Mouse (Mus musculus) myocyte (in vitro differentiated cells): ENCODE data around the gene Hrh2. TPM values are rescaled to one million over a fixed set of nuclear protein-coding genes. Genes with fewer than 3 reads are reported as not detected.

ENCODE experiments used
- H3K27me3 ChIP-seq: one replicate; pipeline ENCODE4 v1.6.1; 2011; ENCODE audit not compliant: control insufficient read depth, insufficient read depth, insufficient read length
- H3K36me3 ChIP-seq: one replicate; pipeline ENCODE4 v1.6.1; 2011; ENCODE audit not compliant: control insufficient read depth, insufficient read depth
- H3K4me2 ChIP-seq: one replicate; pipeline ENCODE4 v1.6.1; 2011; ENCODE audit warnings: low read depth, control low read depth
- H3K4me3 ChIP-seq: one replicate; pipeline ENCODE4 v1.5.1; 2011; ENCODE audit warnings: mild to moderate bottlenecking, control low read depth, moderate library complexity
- H3K79me2 ChIP-seq: one replicate; pipeline ENCODE4 v1.6.1; 2011; ENCODE audit not compliant: control insufficient read depth, insufficient read depth
- H3ac ChIP-seq: one replicate; pipeline ENCODE4 v1.6.1; 2011; ENCODE audit not compliant: control insufficient read depth, insufficient read length
- CEBPB ChIP-seq: IDR thresholded peaks from 2 replicates; pipeline ENCODE4 v1.6.1; 2011; ENCODE audit warnings: mild to moderate bottlenecking, moderate library complexity; ENCODE audit not compliant: poor library complexity, insufficient read depth, severe bottlenecking
- E2F4 ChIP-seq: IDR thresholded peaks from one replicate; pipeline ENCODE4 v1.6.1; 2011; ENCODE audit warnings: mild to moderate bottlenecking, control low read depth, moderate library complexity; ENCODE audit not compliant: insufficient read depth
- MAX ChIP-seq: IDR thresholded peaks from one replicate; pipeline ENCODE4 v1.6.1; 2011; ENCODE audit warnings: low read depth, mild to moderate bottlenecking, control low read depth
- MYOD1 ChIP-seq, 3 experiments: IDR thresholded peaks; one replicate each; pipeline ENCODE4 v1.6.1; 2011; ENCODE audit warnings: control low read depth in 2 of 3, low read depth in 2 of 3, mild to moderate bottlenecking in 2 of 3, moderate library complexity in 1 of 3; ENCODE audit not compliant: insufficient read length in 2 of 3, control insufficient read depth in 1 of 3
- MYOG ChIP-seq, 3 experiments: IDR thresholded peaks; one replicate each; pipeline ENCODE4 v1.6.1; 2011; ENCODE audit warnings: control low read depth in 2 of 3, low read depth in 2 of 3, mild to moderate bottlenecking in 2 of 3; ENCODE audit not compliant: insufficient read length in 2 of 3, control insufficient read depth in 1 of 3, insufficient read depth in 1 of 3
- POLR2A ChIP-seq: IDR thresholded peaks from one replicate; pipeline ENCODE4 v1.6.1; 2011; ENCODE audit warnings: low read depth, mild to moderate bottlenecking, control low read depth, moderate library complexity; ENCODE audit not compliant: insufficient read length
- POLR2AphosphoS2 ChIP-seq: IDR thresholded peaks from one replicate; pipeline ENCODE4 v1.6.1; 2011; ENCODE audit warnings: low read depth, control low read depth; ENCODE audit not compliant: insufficient read length
- REST ChIP-seq: IDR thresholded peaks from one replicate; pipeline ENCODE4 v1.6.1; 2011; ENCODE audit warnings: mild to moderate bottlenecking, control low read depth, moderate library complexity; ENCODE audit not compliant: insufficient read depth, insufficient read length
- SRF ChIP-seq: IDR thresholded peaks from one replicate; pipeline ENCODE4 v1.6.1; 2011; ENCODE audit warnings: low read depth; ENCODE audit not compliant: control insufficient read depth, insufficient read length
- TCF12 ChIP-seq: IDR thresholded peaks from one replicate; pipeline ENCODE4 v1.6.1; 2011; ENCODE audit warnings: mild to moderate bottlenecking, control low read depth; ENCODE audit not compliant: poor library complexity, insufficient read depth, severe bottlenecking
- TCF3 ChIP-seq: IDR thresholded peaks from one replicate; pipeline ENCODE4 v1.6.1; 2011; ENCODE audit warnings: low read depth, control low read depth; ENCODE audit not compliant: insufficient read length
- USF1 ChIP-seq: IDR thresholded peaks from one replicate; pipeline ENCODE4 v1.6.1; 2011; ENCODE audit warnings: low read depth, mild to moderate bottlenecking, control low read depth, moderate library complexity
- polyA plus RNA-seq: library from polyadenylated mRNA; unstranded; fragments of >200 nt; fragmentation: generic; extraction: Trizol; gene quantifications from one replicate; pipeline ENCODE4 v1.2.1, GENCODE M21; 2012; ENCODE audit warnings: missing spikeins

The Hrh2 gene
- polyA plus RNA-seq, 1 experiment = not detected

GRCm38 (mm10) chr13:54222921-54223769, 31.2 kb downstream of the Hrh2 start:
- peaks cover 67% of the 10 kb centered on the region for H3K27me3 ChIP-seq
- H3K4me3 ChIP-seq = no peak overlapping the region
- no peak overlapping the region for H3K4me2 ChIP-seq
- H3K79me2 ChIP-seq = no peaks in the 10 kb centered on the region
- no peak overlapping the region for H3ac ChIP-seq
- no peaks in the 10 kb centered on the region for H3K36me3 ChIP-seq
- TF ChIP-seq CEBPB = no peak
- TF ChIP-seq MYOD1 (IDR thresholded peaks at IDR 0.05; ENCODE audit: control insufficient read depth in 1 of 3, insufficient read length in 2 of 3, low read depth in 2 of 3) = no peak
- TF ChIP-seq TCF3 = no peak
- no peak for TF ChIP-seq POLR2AphosphoS2
- TF ChIP-seq POLR2A = no peak
- no peak for TF ChIP-seq MYOG (IDR thresholded peaks at IDR 0.05; ENCODE audit: control insufficient read depth in 1 of 3, insufficient read depth in 1 of 3, insufficient read length in 2 of 3, low read depth in 2 of 3)
- no peak for TF ChIP-seq REST
- no peak for TF ChIP-seq MAX
- no peak for TF ChIP-seq E2F4
- TF ChIP-seq TCF12 = no peak
- no peak for TF ChIP-seq SRF
- no peak for TF ChIP-seq USF1

DNA sequence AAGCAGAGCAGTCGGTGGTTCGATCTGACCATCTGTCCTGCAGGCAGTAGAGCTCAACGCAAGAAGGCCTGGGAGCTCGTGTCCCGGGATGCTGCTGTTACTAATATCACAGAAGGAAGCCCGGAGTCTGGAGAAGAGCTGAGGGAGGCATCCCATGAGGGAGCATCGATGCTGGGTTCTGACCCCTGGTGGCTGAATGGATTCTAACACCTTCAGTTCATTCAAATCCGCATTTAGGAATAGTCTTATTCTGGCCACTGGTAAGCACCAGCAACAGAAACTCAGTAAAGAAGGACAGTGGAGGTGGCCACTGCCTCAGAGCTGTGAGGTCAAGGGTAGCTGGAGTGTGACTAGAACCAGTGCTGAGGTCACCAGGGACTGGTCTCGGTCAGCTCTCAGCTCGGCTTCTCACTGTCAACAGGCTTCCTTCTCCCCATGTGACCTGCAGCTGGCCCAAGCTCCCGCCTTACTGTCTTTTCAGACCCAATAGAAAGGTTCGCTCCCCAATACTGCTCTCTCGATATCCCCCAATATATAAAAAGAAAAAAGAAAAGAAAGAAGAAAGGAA, 36.1 kb downstream of the Hrh2 start:
- H3K79me2 ChIP-seq = no peaks in the 10 kb centered on the region
- no peak for TF ChIP-seq CEBPB
- no peak for TF ChIP-seq TCF3
- TF ChIP-seq TCF12 = no peak
- no peak for TF ChIP-seq POLR2A
- no peak for TF ChIP-seq REST
- TF ChIP-seq POLR2AphosphoS2 = no peak
- no peak for TF ChIP-seq MAX
- peaks cover 35% of the 10 kb centered on the region for H3K27me3 ChIP-seq
- no peak overlapping the region for H3K4me3 ChIP-seq
- H3ac ChIP-seq = no peak overlapping the region
- no peak overlapping the region for H3K4me2 ChIP-seq
- no peaks in the 10 kb centered on the region for H3K36me3 ChIP-seq

GRCm38 (mm10) chr13:54230081-54230480, 38.2 kb downstream of the Hrh2 start:
- no peaks in the 10 kb centered on the region for H3K79me2 ChIP-seq
- no peaks in the 10 kb centered on the region for H3K36me3 ChIP-seq
- no peak overlapping the region for H3K4me3 ChIP-seq
- H3ac ChIP-seq = no peak overlapping the region
- TF ChIP-seq MAX (no peak), USF1 (no peak), REST (no peak), SRF (no peak), TCF3 (no peak), MYOD1 (IDR thresholded peaks at IDR 0.05; ENCODE audit: control insufficient read depth in 1 of 3, insufficient read length in 2 of 3, low read depth in 2 of 3) (no peak), CEBPB (no peak), POLR2A (no peak), TCF12 (no peak), E2F4 (no peak), POLR2AphosphoS2 (no peak), MYOG (IDR thresholded peaks at IDR 0.05; ENCODE audit: control insufficient read depth in 1 of 3, insufficient read depth in 1 of 3, insufficient read length in 2 of 3, low read depth in 2 of 3) (no peak)
- H3K27me3 ChIP-seq = peaks cover 23% of the 10 kb centered on the region
- H3K4me2 ChIP-seq = no peak overlapping the region

GRCm38 (mm10) chr13:54231868-54232267, 39.9 kb downstream of the Hrh2 start:
- no peak overlapping the region for H3K4me3 ChIP-seq
- no peak for TF ChIP-seq TCF3
- TF ChIP-seq MYOG (IDR thresholded peaks at IDR 0.05; ENCODE audit: control insufficient read depth in 1 of 3, insufficient read depth in 1 of 3, insufficient read length in 2 of 3, low read depth in 2 of 3) = no peak
- TF ChIP-seq POLR2AphosphoS2 = no peak
- no peak for TF ChIP-seq E2F4
- TF ChIP-seq REST = no peak
- no peak for TF ChIP-seq SRF
- no peak for TF ChIP-seq POLR2A
- TF ChIP-seq USF1 = no peak
- no peak for TF ChIP-seq MYOD1 (IDR thresholded peaks at IDR 0.05; ENCODE audit: control insufficient read depth in 1 of 3, insufficient read length in 2 of 3, low read depth in 2 of 3)
- no peak for TF ChIP-seq MAX
- no peak for TF ChIP-seq TCF12
- no peak for TF ChIP-seq CEBPB
- H3K27me3 ChIP-seq = peaks cover 19% of the 10 kb centered on the region
- H3ac ChIP-seq = no peak overlapping the region
- no peaks in the 10 kb centered on the region for H3K79me2 ChIP-seq
- H3K4me2 ChIP-seq = no peak overlapping the region
- H3K36me3 ChIP-seq = no peaks in the 10 kb centered on the region
